Mouse (Mus musculus) c-Kit-positive CD71-negative TER-119-negative erythroid progenitor cells, embryonic 14.5 days (primary cell): ENCODE data around the gene Nefh.

Source experiments
- DNase-seq: peaks from one replicate; pipeline ENCODE4 v3.0.0-alpha.2; 2013; ENCODE audit warnings: low read depth

Gene Nefh

DNA sequence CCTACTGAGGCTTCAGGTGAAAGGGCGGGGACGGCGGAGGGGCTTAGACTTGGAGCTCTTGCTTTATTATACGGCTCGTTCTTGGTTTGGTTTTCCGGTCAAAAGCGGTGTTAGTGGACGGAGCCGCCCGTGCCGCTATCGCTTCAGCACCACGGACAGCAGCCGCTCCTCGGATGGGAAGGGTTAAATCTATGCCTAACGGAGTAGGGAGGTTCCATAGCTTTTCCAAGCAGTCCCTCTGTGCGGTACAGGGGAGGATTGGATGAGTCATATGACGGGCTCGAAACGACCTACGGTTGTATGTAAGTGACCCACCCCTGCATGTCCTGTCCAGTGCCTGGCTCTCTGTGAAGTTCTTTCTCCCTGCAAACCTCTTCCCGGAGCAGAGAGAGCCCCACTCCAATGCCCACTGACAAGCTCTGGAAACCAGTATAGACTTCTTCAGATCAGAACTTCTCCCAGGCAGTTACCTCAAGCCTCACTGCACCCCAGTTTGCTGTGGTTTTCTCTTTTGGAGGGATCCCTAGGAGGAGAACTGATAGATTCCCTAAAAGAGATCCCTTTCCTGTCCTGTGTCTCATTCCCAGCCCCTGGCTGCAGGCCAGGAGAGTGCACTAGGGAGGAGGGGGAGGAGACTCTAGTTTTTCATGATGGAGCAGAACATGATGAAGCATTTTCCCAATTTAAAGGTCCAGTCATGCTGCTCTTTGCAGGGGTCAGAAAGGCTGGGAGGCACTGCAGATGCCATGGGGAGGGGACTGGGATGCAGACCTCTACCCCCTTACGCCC lies 1.6 kb upstream of the Nefh start:
- peak; percentile 39 for DNase-seq

GRCm38 (mm10) chr11:4948792-4949191 lies 928 bp upstream of the Nefh start:
- no peak for DNase-seq

DNA sequence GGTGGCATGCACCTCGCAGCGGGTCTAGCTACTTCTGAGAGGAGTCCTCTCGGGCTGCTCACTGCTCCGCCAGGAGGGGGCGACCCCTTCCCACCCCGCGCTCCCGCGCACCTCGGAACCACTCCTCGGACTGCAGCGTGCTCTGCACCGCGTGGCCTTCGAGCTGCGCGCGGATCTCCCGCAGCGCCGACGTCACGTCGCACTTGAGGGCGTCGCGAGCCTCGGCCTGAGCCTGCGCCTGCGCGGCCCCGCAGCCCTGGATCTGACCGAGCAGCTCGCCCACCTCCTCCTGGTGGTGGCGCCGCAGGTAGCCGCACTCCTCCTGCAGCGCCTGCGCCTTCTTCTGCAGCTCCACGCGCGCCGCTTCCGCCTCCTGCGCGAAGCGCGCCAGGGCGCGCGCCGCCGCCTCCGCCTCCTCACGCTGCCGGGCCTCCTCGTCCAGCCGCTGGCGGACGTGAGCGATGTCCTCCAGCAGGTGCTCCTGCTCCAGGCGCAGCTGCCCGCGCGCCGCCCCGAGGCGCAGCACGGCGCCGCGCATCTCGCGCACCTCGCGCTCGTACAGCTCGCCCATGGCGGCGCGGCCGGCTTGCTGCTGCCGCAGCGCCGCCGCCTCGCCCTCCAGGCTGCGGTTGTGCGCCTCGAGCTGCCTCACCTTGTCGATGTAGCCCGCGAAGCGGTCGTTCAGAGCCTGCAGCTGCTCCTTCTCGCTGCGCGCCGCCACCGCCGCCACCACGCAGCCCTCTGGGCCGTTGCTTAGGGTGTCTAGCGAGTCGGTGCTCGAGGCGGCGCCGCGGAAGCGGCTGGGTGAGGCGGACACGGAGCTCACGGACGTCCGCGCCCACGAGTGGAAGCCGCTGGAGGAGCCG lies 684 bp downstream of the Nefh start:
- DNase-seq: no peak

GRCm38 (mm10) chr11:4946530-4946929 lies 1.3 kb downstream of the Nefh start:
- DNase-seq: no peak

GRCm38 (mm10) chr11:4936243-4936642 lies 11.6 kb downstream of the Nefh start:
- no peak for DNase-seq

DNA sequence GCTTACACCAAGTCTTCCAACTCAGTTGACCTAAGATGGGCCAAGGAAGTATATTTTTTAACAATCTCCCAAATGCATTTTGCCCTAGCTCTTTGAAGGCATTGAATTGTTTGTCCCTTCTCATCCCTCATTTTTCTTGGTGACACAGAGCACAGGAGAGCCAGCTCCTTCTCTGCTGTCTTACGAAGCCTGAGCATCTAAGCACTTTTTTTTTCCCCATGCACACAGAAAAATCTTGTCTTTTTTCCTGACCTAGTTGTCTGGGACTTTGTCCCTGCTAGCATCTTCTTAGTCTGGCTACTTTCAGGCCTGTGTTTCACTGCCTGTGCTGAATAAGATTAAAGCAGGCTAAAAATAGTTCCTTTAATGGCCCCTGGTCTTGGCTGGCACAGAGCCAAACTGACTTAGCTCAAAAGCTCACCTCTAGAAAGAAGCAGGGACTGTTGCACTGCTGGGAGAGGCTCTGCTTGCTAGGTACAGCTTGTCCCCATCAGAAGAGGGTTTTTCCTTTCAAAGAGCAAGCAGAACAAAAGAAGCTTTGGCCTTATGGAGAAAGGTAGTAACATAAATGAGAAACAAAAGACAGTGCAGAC lies 16.8 kb downstream of the Nefh start:
- no peak for DNase-seq

DNA sequence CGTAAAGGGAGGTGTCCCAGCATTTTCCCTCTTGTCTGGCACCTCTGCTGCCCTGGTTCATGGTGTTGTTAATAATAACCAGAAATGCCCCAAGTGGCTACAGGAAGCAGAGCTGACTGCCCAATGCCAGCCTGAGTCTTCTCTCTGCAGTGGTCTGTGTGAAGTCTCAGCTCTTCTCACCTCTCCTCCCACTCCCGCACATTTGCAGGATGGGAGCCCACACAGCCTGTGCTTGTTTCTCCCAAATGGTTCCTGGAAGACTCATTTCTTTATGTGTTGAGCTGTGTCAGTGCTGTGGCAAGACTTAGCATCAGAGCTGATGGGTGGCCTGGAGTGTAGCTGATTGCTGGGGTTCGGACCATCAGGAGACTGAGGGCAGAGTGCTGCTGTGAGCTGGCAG lies 20.6 kb downstream of the Nefh start:
- no peak for DNase-seq

DNA sequence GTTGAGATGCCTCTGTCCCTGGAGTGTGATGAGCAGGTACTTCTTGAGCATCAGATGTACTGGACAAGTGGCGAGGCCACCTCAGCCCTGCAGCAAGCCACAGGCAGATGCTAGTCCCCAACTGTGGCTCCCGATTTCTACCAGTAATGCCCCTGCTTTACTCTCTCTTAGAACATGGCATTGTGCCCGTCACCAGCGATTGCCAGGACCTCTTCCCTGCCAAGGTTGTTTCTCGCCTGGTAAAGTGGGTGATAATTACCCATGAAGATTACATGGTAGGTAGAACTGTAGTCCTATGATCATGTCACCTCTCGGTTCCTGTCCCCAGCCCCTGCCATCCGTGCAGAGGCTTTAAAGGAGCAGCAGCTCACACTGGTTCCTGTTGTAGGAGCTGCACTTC lies 26.1 kb downstream of the Nefh start:
- DNase-seq: no peak

- no peak for DNase-seq
Measured at GRCm38 (mm10) chr11:4921281-4921680, 26.6 kb downstream of the Nefh start.

GRCm38 (mm10) chr11:4916068-4916467 lies 31.8 kb downstream of the Nefh start:
- DNase-seq: peak; percentile 51

GRCm38 (mm10) chr11:4906231-4906630 lies 41.6 kb downstream of the Nefh start:
- no peak for DNase-seq

GRCm38 (mm10) chr11:4901956-4902355 lies 45.9 kb downstream of the Nefh start:
- no peak for DNase-seq

DNA sequence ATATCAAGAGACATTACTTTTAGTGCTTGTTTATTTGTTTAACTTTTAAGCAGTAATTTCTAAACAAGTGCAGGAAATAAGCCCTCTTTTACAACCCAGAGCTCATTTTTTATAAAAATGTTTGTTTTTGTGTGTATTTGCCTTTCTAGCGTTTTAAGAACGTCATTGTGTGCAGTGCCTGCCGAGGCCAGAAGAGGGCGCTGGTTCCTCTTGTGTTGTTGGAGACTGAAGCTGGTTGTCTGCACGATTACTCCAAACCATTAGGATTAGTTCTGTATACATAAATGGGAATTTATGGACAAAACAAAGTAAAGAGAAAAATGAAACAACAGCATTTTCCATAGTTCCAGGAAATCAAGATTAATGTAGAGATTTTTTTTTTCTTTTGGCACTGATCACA lies 47.4 kb downstream of the Nefh start:
- peak; percentile 16 for DNase-seq

DNA sequence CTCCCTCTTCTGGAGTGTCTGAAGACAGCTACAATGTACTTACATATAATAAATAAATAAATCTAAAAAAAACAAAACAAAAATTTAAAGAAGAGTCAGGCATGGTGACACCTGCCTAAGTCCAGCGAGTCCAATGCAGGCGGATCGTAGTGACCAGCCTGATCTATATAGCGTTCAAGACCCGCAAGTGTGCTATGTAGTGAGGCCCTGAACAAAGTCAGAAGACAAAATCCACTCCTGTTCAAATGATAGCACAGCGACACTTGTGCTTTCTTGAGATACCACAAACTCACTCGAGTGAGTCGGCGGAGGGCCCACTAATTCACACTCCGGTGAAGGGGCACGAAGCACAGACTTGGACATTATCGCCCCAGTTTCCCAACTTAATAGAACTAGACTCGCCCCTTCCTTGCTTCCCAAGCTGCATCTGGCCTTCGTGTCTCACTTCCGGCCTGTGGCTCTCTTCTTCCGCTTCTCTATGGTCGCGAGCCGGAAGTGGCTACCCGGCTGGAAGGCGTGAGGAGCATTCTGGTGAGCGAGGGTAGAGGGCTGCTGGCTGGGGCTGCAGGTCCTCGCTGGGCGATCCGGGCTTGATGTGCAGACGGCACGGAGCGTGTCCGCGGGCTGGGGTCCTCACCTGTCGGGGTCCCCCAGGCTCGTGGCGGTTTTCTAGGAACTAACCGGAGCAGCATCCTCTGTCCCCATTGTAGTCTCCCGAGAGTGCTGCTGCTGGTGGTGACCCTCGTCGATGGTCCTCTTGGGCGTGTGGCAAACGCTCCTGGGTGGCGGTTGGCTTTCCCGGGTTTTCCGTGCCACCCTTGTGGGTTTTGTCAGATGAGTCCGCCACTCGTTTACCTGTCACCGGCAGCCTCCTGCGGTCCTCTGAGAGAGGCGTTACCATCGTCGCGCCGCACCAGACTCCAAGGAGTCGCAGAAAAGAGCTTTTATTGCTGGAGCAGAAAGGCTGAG lies 52.7 kb downstream of the Nefh start, which contains the start of gene Thoc5:
Gene Thoc5 (plus strand): TSS at position 473 of the 969 bp plus-strand sequence.
- peak; percentile 79 for DNase-seq
